Mouse (Mus musculus) small intestine, adult 2 months (tissue): ENCODE results near the gene Map3k4.

Experiments used
- CTCF ChIP-seq: fragments of 200-500 bp; IDR thresholded peaks from 2 replicates; pipeline ENCODE4 v1.5.1; 2012; ENCODE audit warnings: low read depth, mild to moderate bottlenecking, control low read depth, inconsistent platforms, low read length, moderate library complexity, mixed read lengths; ENCODE audit not compliant: insufficient replicate concordance, insufficient read length; ENCODE audit errors: extremely low read depth
- POLR2A ChIP-seq: fragments of 200-500 bp; IDR thresholded peaks from 2 replicates; pipeline ENCODE4 v1.6.1; 2012; ENCODE audit warnings: low read depth, mild to moderate bottlenecking, control low read depth, inconsistent platforms, low read length, moderate library complexity

- TF ChIP-seq CTCF (no peak), POLR2A (no peak)
Observed at GRCm38 (mm10) chr17:12273032-12273431, 45.6 kb downstream of the Map3k4 start.
